Mouse (Mus musculus) left cerebral cortex, postnatal 10 days (tissue): ENCODE measurements at regions not wholly inside any gene's neighbourhood (a gene's known extent, or its start where the extent isn't known, plus 50 kb on each side); places are given as distances from the start of the nearest gene placed in this dataset.

Experiments used
- DNase-seq, 2 experiments: peaks; one replicate each; pipeline ENCODE4 v3.0.0; 2021 to 2022; ENCODE audit warnings: low spot score in 2 of 2, mixed read lengths in 1 of 2; ENCODE audit errors: extremely low spot score in 1 of 2
- intact Hi-C: fragments of 180-260 bp; cut with DNase I; formaldehyde crosslinking; loops from one replicate; pipeline ENCODE4 v1.15.1; 2025

DNA sequence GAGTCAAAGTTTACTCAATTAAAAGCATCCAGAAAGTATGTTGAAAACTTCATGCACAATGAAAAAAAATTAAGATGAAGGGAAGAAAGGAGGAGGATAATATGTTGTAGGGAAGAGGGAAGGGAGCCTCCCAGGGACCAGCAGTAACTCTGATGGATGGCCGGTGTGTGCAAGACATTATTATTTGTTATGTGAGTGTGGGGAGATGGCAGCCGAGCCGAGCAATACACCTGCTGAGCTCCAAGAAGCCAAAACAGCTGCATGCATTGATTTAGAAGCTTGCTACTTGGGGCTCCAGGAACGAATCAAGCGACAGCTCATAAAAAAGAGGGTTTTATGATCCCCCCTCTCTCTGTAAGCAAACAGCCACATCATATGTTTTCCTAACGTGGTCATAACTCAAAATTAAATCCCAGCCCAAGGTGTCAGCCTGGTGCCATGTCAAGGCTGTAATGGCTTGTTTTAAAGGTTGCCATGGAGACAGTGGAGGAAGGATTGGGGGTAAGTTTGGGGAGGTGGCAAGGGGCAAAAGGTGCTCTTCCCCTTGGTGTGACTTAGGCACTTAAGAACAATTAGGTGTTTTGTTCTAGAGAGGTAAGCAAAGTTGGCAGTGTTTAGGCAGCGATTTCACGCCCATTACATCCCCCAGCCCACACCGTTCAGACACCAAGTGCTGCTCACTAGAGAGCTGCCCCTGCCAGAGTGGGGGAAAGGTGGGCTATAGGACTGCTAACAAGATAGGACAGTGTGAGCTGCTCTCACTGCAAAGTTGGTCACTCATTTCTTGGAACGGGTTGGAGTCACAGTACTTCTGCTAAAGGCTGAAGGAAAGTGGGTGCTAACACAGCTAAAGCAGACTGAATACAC is 219.1 kb upstream of the Spag17 start:
- intact Hi-C loops: no loop called here
- DNase-seq: no peak

DNA sequence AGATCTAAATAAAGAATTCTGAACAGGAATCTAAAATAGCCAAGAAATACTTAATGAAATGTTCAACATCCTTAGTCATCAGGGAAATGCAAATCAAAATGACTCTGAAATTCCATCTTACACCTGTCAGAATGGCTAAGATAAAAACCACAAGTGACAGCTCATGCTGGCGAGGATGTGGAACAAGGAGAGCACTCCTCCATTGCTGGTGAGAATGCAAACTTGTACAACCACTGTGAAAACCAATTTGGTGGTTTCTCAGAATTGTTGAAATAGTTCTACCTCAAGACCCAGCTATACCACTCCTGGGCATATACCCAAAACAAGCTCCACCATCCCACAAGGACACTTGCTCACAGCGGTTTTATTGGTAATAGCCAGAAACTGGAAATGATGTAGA is 211.1 kb upstream of the Spag17 start:
- intact Hi-C loops: no loop called here
- no peak for DNase-seq

DNA sequence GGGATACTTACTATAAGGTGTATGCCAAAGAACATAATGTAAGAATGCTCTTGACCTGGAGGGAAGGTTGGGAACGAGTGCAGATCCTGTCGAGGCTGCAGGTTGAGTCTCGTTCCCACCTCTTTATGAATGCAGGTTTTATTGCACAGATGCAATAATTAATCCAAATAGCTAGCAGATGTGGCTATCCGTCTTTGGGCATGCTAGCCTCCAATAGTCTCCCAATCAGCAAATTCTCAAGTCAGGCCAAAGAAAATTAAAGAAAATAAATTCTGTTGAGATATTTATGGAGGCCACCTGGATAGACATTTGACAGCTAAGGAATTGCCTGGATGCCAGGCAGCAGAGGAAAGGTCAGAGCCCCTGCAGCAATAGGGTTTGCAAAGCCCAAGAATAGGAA is 175.7 kb upstream of the Spag17 start:
- DNase-seq: no peak
- intact Hi-C loops: no loop called here

DNA sequence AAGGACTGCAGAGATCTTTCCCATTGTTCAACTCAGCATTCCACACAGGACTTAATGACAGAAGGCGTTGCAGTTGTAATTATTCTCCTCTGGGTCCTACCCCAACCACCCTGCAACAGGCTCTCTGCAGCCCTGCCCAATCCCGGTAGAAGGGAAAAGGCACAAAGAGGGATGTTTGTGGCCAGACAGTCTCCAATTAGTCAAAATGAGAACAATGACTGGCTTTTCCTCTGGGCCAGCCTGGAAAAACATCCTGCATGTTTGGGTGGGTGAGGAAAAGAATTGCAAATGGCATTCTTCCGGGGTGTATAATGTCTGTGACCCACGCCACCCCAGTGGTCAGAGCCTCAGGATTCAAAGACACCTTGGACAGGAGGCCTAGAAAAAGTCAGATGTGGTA is 168.8 kb upstream of the Spag17 start:
- intact Hi-C loops: no loop called here
- DNase-seq: no peak

DNA sequence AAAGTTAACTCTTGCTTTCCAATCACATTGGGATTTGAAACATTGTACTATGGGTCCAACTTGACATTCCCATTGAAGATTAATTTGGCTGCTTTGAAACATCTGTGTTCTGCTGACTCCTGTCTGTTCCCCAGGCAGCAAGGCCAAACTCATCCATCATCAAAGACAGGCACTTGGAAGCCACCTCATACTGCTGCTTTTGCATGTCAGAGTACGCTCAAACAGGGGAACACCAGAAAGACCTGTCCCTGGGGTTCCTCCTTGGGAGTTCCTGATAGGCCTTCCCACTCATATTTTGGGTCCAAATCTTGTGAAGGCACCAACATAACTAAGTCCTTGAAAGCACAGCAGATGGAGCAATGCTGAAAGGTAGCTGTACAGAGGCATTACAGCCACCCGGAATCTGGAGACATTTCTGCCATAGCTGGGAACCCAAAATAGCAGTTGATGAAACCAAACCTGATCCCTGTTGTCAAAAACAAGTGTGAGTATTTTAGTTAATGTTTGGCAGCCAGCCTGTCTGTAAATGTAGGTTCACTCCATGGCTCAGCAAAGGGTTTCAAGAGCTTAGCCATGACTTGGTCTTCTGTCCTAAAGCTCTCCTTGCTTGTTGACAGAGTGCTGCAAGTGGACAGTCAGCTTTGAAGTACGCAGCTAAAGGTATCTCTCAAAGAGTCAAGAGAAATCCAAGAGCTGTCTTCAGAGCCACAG is 147.0 kb upstream of the Spag17 start:
- intact Hi-C loops: no loop called here

DNA sequence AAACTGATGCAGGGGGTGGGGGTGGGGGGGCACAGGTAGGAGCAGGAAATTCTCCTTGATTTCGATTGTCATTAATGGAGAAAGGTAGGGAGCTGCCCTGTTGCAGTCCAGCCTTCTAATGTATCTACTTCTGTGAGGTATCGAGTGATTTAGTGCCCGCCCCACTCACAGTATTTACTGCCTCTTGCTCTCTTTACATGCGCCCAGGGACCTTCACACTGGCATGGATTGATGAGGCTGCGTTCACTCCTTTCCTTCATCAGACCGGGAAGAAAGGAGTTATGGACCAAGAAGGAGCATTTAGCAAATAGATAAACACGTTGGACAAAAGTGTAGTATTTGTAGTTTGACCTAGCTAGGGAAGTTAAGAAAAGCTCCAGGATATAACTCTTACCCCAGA is 145.6 kb upstream of the Spag17 start:
- DNase-seq: no peak
- intact Hi-C loops: no loop called here

More for the DNA sequence above, 147.0 kb upstream of the Spag17 start:
- DNase-seq: no peak

DNA sequence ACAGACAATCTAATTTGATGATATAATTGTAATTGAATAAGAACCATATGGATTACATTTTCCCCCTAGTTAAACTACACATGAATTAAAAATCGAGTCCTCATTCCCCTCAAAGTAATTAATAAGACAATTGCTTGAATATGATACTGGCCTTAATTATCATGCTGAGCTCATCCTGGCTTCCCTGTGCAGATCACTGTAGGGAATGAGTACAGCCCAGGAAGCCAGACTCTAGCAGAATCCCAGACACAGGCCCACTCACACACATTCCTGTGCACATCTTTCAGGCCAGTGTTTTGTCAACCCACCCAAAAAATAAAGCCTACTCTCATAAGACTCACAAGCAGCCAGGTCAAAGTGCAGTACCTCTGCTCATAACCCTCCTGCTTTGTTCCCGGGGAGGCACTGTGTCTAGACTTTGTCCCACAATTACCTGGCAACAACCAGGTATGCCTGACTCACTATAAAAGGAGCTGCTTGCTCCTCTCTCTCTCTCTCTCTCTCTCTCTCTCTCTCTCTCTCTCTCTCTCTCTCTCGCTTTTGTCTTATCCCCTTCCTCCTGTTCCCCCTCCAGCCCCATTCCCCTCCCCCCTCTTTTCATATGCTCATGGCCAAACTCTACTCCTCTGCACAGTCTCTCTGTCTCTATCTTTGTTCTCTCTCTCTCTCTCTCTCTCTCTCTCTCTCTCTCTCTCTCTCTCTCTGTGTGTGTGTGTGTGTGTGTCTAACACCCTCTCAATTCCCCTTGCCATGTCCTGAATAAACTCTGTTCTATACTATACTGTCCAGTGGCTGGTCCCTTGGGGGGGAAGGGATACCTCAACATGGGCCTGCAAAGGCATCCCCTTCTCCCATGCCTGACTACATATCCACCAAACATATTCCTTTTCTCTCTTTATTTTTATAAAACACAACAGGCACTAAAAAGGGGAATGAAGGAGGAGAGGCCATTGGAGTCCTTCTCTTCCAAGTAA is 143.7 kb upstream of the Spag17 start:
- no peak for DNase-seq
- intact Hi-C loops: no loop called here

DNA sequence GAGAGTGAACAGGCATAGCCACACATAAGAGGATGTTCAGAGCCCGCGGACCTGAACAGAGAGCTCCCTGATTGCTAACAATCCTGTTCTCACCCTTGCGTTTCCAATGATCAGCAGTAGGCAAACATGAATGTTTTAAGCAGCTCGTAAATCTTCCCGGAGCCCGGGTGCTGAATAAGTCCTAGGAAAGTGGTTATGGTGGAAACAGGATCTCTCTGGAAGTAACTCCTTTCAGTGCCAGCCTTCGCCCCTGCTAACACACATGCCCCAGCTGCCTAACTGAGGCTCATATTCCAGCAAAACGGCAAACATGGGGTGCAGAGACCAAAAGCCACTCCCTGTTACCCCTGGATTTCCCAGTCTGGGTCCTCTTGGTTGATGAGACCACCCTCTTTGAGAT is 135.5 kb upstream of the Spag17 start:
- intact Hi-C loops: no loop called here
- DNase-seq: no peak

DNA sequence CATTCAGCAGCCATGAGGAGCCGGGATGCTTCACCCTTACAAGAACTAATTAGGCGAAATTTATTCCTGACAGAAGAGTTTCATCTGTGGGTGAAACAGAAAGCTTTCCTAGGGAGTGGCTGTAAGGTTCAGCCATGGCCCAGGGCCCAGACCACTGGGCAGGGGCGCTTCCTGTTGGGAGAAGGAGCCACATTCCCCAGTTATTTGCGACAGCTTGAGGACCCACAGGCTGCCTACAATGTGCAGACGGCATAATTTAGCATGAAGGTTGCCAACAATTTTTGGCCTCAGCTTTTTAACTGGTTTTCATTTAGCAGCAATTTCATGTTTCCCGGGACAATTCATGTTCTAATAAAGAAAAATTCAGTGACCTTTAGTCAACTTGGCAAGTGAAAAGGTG is 106.7 kb upstream of the Spag17 start:
- intact Hi-C loops: no loop called here
- DNase-seq: no peak

DNA sequence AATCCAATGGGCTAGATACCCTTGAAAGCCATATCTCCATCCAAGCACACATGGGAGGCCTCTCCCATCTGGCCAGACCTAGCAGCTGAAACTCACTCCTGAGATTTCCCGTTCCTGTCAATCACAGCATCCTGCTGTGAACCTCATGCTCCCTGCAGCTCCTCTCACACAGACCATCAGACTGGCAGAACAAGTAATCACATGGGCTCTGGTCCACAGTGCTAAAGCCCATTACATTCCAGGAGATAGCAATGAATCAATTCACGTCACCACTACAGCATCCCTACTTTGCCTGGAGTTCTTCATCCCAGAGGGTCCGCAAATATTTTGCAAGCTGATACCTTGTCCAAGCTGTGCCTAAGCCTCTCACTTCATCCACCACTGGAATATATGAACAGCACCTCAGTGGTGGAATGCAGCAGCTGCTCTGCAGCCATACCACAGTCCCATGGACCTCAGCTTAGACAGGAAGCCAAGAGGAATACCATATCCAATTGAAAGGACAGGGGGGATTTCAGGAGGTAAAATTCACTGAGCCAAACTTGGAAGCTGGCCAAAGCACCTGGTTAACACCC is 99.2 kb upstream of the Spag17 start:
- intact Hi-C loops: no loop called here

DNA sequence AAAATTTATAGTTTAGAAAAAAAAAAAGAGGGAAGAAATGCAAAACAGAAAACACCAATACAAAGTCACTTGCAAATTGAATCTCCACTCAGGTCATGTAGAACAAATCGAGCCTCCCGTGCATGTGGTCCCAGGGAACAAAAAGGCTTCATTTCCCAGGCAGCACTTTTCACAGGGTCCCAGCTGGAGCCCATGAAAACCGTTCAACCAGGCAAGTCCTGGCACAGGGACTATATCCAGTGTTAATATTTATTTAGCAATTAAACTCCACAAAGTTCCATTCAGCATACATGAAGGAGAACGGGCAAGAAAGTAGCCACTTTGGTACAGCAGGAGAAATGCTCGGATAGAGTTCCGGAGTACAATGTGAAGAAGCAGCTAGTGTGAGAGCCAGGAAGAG is 93.9 kb upstream of the Spag17 start:
- DNase-seq: no peak
- intact Hi-C loops: no loop called here

More for the DNA sequence above, 99.2 kb upstream of the Spag17 start:
- DNase-seq: no peak

DNA sequence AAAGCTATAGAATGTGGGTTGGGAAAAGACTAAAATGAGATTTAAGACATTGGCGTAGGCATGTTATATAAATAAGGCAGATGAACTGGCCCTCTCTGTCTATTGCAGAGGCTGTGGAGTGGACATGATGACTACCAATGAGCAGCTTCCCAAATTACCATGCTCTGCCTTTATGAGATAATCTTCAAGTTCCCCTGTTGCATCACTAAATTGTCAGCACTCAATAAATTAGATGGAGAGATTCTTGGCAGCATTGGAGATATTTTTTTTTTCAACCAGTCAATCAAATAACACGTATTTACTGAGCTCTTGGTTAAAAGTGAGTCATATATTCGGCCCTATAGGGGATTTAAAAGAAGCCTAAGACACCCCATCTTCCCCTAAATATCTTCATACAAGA is 91.6 kb upstream of the Spag17 start:
- no peak for DNase-seq
- intact Hi-C loops: no loop called here

DNA sequence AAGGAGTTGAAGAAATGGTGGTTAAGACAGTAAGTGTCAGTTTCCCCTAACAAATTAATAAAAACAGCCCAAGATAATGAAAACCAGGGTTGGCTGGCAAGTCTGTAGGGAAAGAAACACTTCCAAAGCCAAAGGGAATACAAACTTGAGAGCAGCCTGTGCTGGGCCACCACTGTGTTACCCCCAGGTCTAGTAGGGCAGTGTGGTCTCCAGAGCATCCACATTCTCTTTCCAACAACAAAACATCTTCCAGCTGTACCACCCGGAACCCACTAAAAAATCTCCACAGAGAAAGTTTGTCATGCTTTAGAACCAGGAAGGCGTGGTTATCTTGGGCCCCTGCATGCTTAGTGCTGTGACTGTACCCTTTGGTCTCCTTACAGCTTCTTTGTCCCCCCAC is 89.4 kb upstream of the Spag17 start:
- intact Hi-C loops: no loop called here
- no peak for DNase-seq

DNA sequence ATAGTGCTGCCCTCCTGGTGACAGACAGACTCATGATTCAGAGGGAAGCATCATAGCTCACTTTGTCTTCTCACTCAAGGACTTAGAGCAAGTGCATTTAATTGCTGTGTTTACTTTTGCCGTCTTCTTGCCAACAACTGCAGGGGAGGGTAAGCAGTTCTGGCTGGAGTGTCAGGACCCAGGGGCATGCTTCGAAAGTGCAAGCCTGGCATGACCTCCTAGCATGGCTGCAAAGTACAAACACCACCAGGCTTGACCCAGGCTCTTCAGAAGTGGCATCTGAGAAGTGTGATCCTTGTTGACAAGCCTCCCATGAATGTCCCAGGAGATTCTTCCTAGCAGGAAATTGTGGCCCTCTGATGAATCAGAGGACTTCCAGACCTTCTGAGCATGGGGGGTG is 87.4 kb upstream of the Spag17 start:
- intact Hi-C loops: no loop called here
- no peak for DNase-seq

DNA sequence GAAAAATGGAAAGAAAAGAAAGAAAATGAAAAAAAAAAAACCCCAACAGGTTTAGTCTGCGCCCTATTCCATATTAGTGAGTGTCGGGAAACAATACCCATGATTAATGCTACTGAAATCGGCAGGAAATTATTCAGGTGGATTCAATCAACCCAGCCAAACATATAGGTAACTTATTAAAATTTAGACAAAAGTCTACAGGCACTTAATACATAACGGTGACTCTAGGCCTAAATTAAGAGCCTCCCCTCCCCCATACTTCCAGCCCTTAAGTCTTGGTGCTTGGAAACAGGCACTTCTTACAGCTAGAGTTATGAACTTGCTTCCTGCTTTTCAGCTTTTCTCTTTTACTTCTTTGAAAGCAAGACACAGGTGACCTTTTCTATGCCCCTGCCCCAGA is 74.7 kb upstream of the Spag17 start:
- intact Hi-C loops: no loop called here
- no peak for DNase-seq

DNA sequence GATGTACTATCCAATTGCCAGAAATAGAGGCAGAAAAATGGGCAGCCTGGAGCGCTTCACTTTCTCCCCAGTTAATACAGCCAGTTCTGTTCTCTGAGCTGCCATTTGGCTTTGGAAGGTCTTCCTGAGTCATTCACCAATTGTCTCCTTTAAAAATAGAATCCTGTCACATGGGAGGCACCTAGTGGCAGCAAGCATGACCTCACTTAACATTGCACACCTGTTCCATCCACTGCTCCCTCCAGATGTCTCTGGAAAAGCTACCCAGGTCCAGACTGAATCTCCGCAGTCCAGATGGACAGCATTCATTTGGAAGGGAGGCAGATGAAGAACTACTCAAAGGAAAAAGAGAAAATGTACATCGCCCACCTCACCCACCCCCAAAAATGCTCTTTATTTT is 73.9 kb upstream of the Spag17 start:
- no peak for DNase-seq
- intact Hi-C loops: no loop called here

DNA sequence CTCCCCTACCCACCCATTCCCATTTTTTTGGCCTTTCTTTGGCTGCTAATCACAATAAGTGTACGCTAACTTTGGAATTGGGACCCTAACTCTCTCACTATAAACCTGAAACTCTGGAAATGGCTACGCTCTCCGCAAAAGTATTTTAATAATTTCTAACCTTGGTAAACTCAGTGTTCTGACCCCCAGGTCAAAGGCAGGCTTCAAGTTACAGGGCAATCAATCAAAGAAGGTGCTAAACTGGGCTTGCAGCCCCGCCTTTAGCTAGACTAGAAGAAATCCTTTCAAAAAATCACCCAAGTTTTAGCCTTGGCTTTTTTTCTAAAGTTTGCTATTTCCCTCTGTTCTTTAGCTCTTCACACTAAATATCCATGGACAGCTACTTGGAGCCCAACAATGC is 72.4 kb upstream of the Spag17 start:
- intact Hi-C loops: no loop called here
- DNase-seq: no peak

DNA sequence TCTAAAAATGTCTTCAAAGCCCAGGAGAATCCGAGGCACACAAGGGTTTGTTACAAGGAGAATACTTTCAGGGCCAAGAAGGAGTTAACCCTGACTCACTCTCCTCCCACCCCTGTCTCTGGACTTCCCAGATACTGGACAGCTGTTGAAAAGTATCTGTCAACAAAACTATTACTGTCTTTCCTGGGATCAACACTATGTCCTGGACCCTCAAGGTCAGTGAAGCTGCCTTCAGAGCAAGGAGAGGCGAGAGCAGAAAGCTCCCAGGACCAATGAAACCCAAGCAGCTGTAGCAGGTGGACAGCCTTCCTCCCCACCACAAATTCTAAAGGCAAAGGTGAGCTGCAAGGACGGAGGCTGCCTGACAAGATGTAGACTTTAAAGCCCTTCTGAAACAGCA is 70.1 kb upstream of the Spag17 start:
- no peak for DNase-seq

DNA sequence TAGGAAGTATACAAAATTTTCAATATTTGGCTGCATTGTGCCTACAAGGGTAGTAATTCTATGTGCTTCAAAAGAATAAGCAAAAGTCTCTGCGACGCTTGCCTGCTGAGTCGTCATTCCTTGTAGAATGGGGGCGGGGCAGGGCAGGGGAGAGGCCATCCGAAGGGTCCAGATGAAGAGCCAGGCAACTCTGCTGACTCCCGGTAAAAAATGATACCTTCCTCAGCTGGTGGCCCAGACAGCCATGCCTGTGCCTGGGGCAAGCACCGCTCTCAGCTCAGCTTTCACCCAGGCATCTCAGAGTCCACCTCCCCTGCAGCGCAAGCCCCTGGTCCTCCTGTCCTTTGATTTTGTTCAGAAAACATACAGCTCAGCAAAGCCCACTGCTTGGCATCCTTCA is 67.2 kb upstream of the Spag17 start:
- intact Hi-C loops: no loop called here
- no peak for DNase-seq

More for the DNA sequence above, 70.1 kb upstream of the Spag17 start:
- intact Hi-C loops: no loop called here
